Mouse (Mus musculus): ENCODE data around the gene Tbc1d7. TPM values are rescaled to one million over a fixed set of nuclear protein-coding genes. Genes with fewer than 3 reads are reported as not detected.

Gene Tbc1d7
- polyA plus RNA-seq, 1 experiment = 31.4 TPM

DNA sequence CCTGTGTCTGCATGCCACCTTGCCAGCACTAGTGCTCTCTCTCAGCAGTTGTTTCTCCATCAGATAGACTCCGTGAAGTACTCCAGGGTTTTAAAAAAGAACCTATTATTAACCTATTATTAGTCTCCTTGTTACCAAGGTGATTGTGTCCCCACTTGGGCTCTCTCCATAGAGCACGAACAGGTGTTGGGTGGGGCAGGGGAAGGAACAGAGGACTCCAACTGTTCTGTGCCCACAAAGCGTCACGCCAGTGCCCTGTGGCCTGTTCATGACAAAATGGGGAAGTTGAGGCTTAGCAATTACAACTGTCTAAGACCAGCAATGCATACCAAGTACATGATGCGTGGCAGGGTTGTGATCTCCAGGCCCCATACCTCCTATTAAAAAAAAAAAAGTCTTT lies 38.3 kb upstream of the Tbc1d7 start:
- H3K27me3 ChIP-seq (ENCODE audit: control insufficient read depth, insufficient read depth, insufficient read length) = no peaks in the 10 kb centered on the region

GRCm38 (mm10) chr13:43208914-43209439 lies 37.7 kb upstream of the Tbc1d7 start:
- Histone ChIP-seq H3K36me3 (ENCODE audit: control insufficient read depth, insufficient read depth) (no peaks in the 10 kb centered on the region), H3K4me2 (ENCODE audit: low read depth) (peak overlapping the region; percentile 24), H3K4me3 (no peak overlapping the region), H3ac (ENCODE audit: control insufficient read depth, insufficient read length) (no peak overlapping the region), H3K27me3 (ENCODE audit: control insufficient read depth, insufficient read depth, insufficient read length) (no peaks in the 10 kb centered on the region), H3K79me2 (ENCODE audit: control insufficient read depth, insufficient read depth) (peaks cover 12% of the 10 kb centered on the region)
- TF ChIP-seq TCF3 (IDR thresholded peaks at IDR 0.05; ENCODE audit: insufficient read length, low read depth) (no peak), CEBPB (IDR thresholded peaks at IDR 0.05; ENCODE audit: insufficient read depth, poor library complexity, severe bottlenecking) (no peak), E2F4 (IDR thresholded peaks at IDR 0.05; ENCODE audit: insufficient read depth) (no peak), USF1 (IDR thresholded peaks at IDR 0.05; ENCODE audit: low read depth) (no peak)

More for the DNA sequence above, 38.3 kb upstream of the Tbc1d7 start:
- TF ChIP-seq MYOD1 (IDR thresholded peaks at IDR 0.05; ENCODE audit: control insufficient read depth in 1 of 3, insufficient read length in 2 of 3, low read depth in 2 of 3) (peak in 1 of 3 experiments; percentile 59), MAX (IDR thresholded peaks at IDR 0.05; ENCODE audit: low read depth) (no peak), TCF12 (IDR thresholded peaks at IDR 0.05; ENCODE audit: insufficient read depth, poor library complexity, severe bottlenecking) (peak; percentile 3), CEBPB (IDR thresholded peaks at IDR 0.05; ENCODE audit: insufficient read depth, poor library complexity, severe bottlenecking) (no peak), POLR2AphosphoS2 (IDR thresholded peaks at IDR 0.05; ENCODE audit: insufficient read length, low read depth) (no peak), REST (IDR thresholded peaks at IDR 0.05; ENCODE audit: insufficient read depth, insufficient read length) (no peak), USF1 (IDR thresholded peaks at IDR 0.05; ENCODE audit: low read depth) (no peak), MYOG (IDR thresholded peaks at IDR 0.05; ENCODE audit: control insufficient read depth in 1 of 3, insufficient read depth in 1 of 3, insufficient read length in 2 of 3, low read depth in 2 of 3) (peak in 1 of 3 experiments; percentile 29), TCF3 (IDR thresholded peaks at IDR 0.05; ENCODE audit: insufficient read length, low read depth) (no peak), SRF (IDR thresholded peaks at IDR 0.05; ENCODE audit: control insufficient read depth, insufficient read length, low read depth) (no peak)
- Histone ChIP-seq H3K4me3 (no peak overlapping the region), H3K36me3 (ENCODE audit: control insufficient read depth, insufficient read depth) (no peaks in the 10 kb centered on the region), H3K79me2 (ENCODE audit: control insufficient read depth, insufficient read depth) (peaks cover 10% of the 10 kb centered on the region), H3K4me2 (ENCODE audit: low read depth) (peak overlapping the region; percentile 24), H3ac (ENCODE audit: control insufficient read depth, insufficient read length) (no peak overlapping the region)

DNA sequence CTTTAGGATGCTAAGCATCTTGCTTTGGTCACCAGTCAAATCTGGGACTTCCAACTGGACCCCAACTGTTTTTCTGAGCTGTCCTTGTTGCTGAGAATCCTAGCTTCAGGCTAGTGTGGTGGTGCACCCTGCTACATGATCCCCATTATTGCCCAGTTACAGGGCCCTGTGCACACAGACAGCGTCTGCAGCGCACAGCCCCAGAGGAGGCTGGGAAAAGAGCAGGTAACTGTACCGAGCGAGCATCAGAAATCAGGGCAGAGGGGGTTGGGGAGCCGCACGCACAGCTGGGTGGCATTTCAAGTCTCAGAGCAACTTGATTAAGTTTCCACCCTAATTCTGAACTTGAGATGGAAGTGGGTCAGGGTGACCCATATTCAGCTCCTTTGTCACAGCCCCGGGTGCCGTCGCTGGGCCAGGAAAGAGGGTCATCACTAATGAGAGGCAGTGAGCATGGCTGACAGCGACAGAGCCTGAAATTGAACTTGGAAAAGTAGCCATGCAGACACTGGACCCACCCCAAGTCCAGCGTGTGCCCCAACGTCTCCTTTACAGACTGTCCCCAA lies 34.9 kb upstream of the Tbc1d7 start:
- Histone ChIP-seq H3K36me3 (ENCODE audit: control insufficient read depth, insufficient read depth) (no peaks in the 10 kb centered on the region), H3K4me2 (ENCODE audit: low read depth) (no peak overlapping the region), H3K27me3 (ENCODE audit: control insufficient read depth, insufficient read depth, insufficient read length) (no peaks in the 10 kb centered on the region), H3ac (ENCODE audit: control insufficient read depth, insufficient read length) (no peak overlapping the region), H3K79me2 (ENCODE audit: control insufficient read depth, insufficient read depth) (peaks cover 12% of the 10 kb centered on the region), H3K4me3 (no peak overlapping the region)
- TF ChIP-seq E2F4 (IDR thresholded peaks at IDR 0.05; ENCODE audit: insufficient read depth) = no peak
- no peak for TF ChIP-seq MYOD1 (IDR thresholded peaks at IDR 0.05; ENCODE audit: control insufficient read depth in 1 of 3, insufficient read length in 2 of 3, low read depth in 2 of 3)
- no peak for TF ChIP-seq CEBPB (IDR thresholded peaks at IDR 0.05; ENCODE audit: insufficient read depth, poor library complexity, severe bottlenecking)
- no peak for TF ChIP-seq POLR2A (IDR thresholded peaks at IDR 0.05; ENCODE audit: insufficient read length, low read depth)
- TF ChIP-seq TCF3 (IDR thresholded peaks at IDR 0.05; ENCODE audit: insufficient read length, low read depth) = no peak
- no peak for TF ChIP-seq MAX (IDR thresholded peaks at IDR 0.05; ENCODE audit: low read depth)
- TF ChIP-seq SRF (IDR thresholded peaks at IDR 0.05; ENCODE audit: control insufficient read depth, insufficient read length, low read depth) = no peak

- Histone ChIP-seq H3K4me3 (no peak overlapping the region), H3K36me3 (ENCODE audit: control insufficient read depth, insufficient read depth) (no peaks in the 10 kb centered on the region), H3K79me2 (ENCODE audit: control insufficient read depth, insufficient read depth) (peaks cover 8% of the 10 kb centered on the region), H3ac (ENCODE audit: control insufficient read depth, insufficient read length) (no peak overlapping the region), H3K27me3 (ENCODE audit: control insufficient read depth, insufficient read depth, insufficient read length) (no peaks in the 10 kb centered on the region), H3K4me2 (ENCODE audit: low read depth) (no peak overlapping the region)
- TF ChIP-seq SRF (IDR thresholded peaks at IDR 0.05; ENCODE audit: control insufficient read depth, insufficient read length, low read depth) = no peak
- TF ChIP-seq CEBPB (IDR thresholded peaks at IDR 0.05; ENCODE audit: insufficient read depth, poor library complexity, severe bottlenecking) = no peak
- TF ChIP-seq TCF3 (IDR thresholded peaks at IDR 0.05; ENCODE audit: insufficient read length, low read depth) = no peak
- TF ChIP-seq MYOG (IDR thresholded peaks at IDR 0.05; ENCODE audit: control insufficient read depth in 1 of 3, insufficient read depth in 1 of 3, insufficient read length in 2 of 3, low read depth in 2 of 3) = no peak
- no peak for TF ChIP-seq TCF12 (IDR thresholded peaks at IDR 0.05; ENCODE audit: insufficient read depth, poor library complexity, severe bottlenecking)
- no peak for TF ChIP-seq MAX (IDR thresholded peaks at IDR 0.05; ENCODE audit: low read depth)
These were observed 32.3 kb upstream of the Tbc1d7 start for GRCm38 (mm10) chr13:43203641-43204040.

DNA sequence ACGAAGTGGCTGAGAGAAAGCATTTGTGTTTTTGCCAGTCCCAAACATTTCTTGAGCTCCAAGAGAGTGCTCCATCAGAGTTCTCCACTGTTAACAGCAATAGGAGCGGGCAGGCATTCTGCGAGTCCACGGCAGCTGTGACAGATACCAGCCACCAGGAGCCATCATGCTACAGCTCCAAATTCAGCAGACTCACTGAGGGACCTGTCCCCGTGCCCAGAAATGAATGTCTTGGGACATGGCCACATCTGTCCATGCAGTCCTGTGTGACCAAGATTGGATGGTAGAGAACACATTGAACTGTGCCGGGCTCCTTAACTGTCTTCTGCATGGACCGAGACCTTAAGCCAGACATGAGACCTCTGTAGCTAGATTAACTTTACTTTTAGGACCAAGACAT lies 31.9 kb upstream of the Tbc1d7 start:
- Histone ChIP-seq H3K79me2 (ENCODE audit: control insufficient read depth, insufficient read depth) (peaks cover 8% of the 10 kb centered on the region), H3K27me3 (ENCODE audit: control insufficient read depth, insufficient read depth, insufficient read length) (no peaks in the 10 kb centered on the region), H3ac (ENCODE audit: control insufficient read depth, insufficient read length) (no peak overlapping the region), H3K36me3 (ENCODE audit: control insufficient read depth, insufficient read depth) (no peaks in the 10 kb centered on the region), H3K4me2 (ENCODE audit: low read depth) (no peak overlapping the region), H3K4me3 (no peak overlapping the region)
- TF ChIP-seq TCF12 (IDR thresholded peaks at IDR 0.05; ENCODE audit: insufficient read depth, poor library complexity, severe bottlenecking) = no peak
- no peak for TF ChIP-seq TCF3 (IDR thresholded peaks at IDR 0.05; ENCODE audit: insufficient read length, low read depth)
- TF ChIP-seq POLR2AphosphoS2 (IDR thresholded peaks at IDR 0.05; ENCODE audit: insufficient read length, low read depth) = no peak
